Mouse (Mus musculus): ENCODE measurements at regions not wholly inside any gene's neighbourhood (a gene's known extent, or its start where the extent isn't known, plus 50 kb on each side); places are given as distances from the start of the nearest gene placed in this dataset.

- Histone ChIP-seq H3K27me3 (ENCODE audit: control insufficient read depth, insufficient read depth, low read depth, low read length) (no peaks in the 10 kb centered on the region), H3K9ac (ENCODE audit: low read depth, low read length) (no peak overlapping the region), H3K4me1 (ENCODE audit: control insufficient read depth, insufficient read depth, low read length) (no peaks in the 10 kb centered on the region), H3K27ac (ENCODE audit: low read length) (no peak overlapping the region), H3K9me3 (replicated peaks; ENCODE audit: control insufficient read depth, low read length, poor library complexity, severe bottlenecking) (no peaks in the 10 kb centered on the region), H3K4me3 (ENCODE audit: low read depth, low read length) (no peak overlapping the region), H3K4me2 (ENCODE audit: low read length) (no peak overlapping the region), H3K36me3 (ENCODE audit: control insufficient read depth, insufficient read depth, low read length) (no peaks in the 10 kb centered on the region)
- no peak for ATAC-seq
- 84% methylated on average over 2 of the region's 2 CpGs for WGBS
Measured at GRCm38 (mm10) chrX:11204135-11204534, 94.9 kb upstream of the H2al1a start.

DNA sequence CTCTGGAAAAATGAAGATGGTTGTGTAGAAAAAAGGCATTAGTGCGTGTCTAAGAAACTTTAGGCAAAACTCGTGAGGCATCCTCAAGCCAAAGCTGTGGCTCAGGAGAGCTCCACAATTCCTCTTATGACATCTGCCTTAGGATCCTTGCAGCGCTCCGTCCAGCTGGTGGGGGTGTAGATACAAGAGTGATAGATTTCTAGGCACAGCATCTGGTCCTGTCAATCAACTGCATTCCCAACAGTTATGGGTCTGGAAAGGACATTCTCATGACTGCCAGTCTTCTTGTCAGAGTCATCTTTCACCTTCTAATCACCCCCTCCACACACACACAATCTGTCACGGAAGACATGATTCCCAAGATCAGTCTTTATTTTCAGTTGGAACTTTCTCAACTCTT lies 89.2 kb upstream of the H2al1a start:
- ATAC-seq, result no peak
- Histone ChIP-seq H3K4me2 (ENCODE audit: low read length) (no peak overlapping the region), H3K9me3 (replicated peaks; ENCODE audit: control insufficient read depth, low read length, poor library complexity, severe bottlenecking) (no peaks in the 10 kb centered on the region), H3K9ac (ENCODE audit: low read depth, low read length) (no peak overlapping the region), H3K4me1 (ENCODE audit: control insufficient read depth, insufficient read depth, low read length) (no peaks in the 10 kb centered on the region), H3K27me3 (ENCODE audit: control insufficient read depth, insufficient read depth, low read depth, low read length) (no peaks in the 10 kb centered on the region), H3K27ac (ENCODE audit: low read length) (no peak overlapping the region), H3K4me3 (ENCODE audit: low read depth, low read length) (no peak overlapping the region), H3K36me3 (ENCODE audit: control insufficient read depth, insufficient read depth, low read length) (no peaks in the 10 kb centered on the region)
- 91% methylated on average over 5 of the region's 5 CpGs for WGBS

GRCm38 (mm10) chrX:11212811-11213210 lies 86.2 kb upstream of the H2al1a start:
- no peak for ATAC-seq
- Histone ChIP-seq H3K9me3 (replicated peaks; ENCODE audit: control insufficient read depth, low read length, poor library complexity, severe bottlenecking) (no peaks in the 10 kb centered on the region), H3K36me3 (ENCODE audit: control insufficient read depth, insufficient read depth, low read length) (no peaks in the 10 kb centered on the region), H3K9ac (ENCODE audit: low read depth, low read length) (no peak overlapping the region), H3K27ac (ENCODE audit: low read length) (no peak overlapping the region), H3K4me1 (ENCODE audit: control insufficient read depth, insufficient read depth, low read length) (no peaks in the 10 kb centered on the region), H3K27me3 (ENCODE audit: control insufficient read depth, insufficient read depth, low read depth, low read length) (no peaks in the 10 kb centered on the region), H3K4me2 (ENCODE audit: low read length) (no peak overlapping the region), H3K4me3 (ENCODE audit: low read depth, low read length) (no peak overlapping the region)
- 80% methylated on average over 1 of the region's 1 CpGs for WGBS

DNA sequence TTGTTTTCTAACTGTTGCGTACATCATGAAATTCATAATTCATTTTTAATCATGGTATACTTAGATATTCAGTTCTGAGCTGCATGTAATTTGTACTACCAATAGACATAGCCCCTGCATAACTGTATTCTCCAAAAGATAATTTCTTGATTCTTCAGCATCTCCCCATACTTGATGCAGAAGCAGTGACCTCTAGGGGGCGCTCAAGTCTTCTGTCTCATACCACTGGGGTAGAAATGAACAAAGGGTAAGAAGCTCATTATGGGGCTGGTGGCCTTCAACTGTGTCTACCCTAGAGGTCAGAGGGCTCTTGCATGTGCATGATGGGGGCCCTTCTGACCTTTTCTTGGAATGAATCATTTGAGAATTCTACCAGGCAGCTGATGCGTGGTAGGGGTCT lies 85.6 kb upstream of the H2al1a start:
- H3K27ac ChIP-seq (ENCODE audit: low read length), result no peak overlapping the region
- 57% methylated on average over 3 of the region's 3 CpGs for WGBS
- no peaks in the 10 kb centered on the region for H3K4me1 ChIP-seq (ENCODE audit: control insufficient read depth, insufficient read depth, low read length)
- no peak for ATAC-seq
- H3K4me2 ChIP-seq (ENCODE audit: low read length), result no peak overlapping the region
- H3K4me3 ChIP-seq (ENCODE audit: low read depth, low read length), result no peak overlapping the region
- no peaks in the 10 kb centered on the region for H3K27me3 ChIP-seq (ENCODE audit: control insufficient read depth, insufficient read depth, low read depth, low read length)
- H3K9ac ChIP-seq (ENCODE audit: low read depth, low read length), result no peak overlapping the region
- no peaks in the 10 kb centered on the region for H3K36me3 ChIP-seq (ENCODE audit: control insufficient read depth, insufficient read depth, low read length)
- H3K9me3 ChIP-seq (replicated peaks; ENCODE audit: control insufficient read depth, low read length, poor library complexity, severe bottlenecking), result no peaks in the 10 kb centered on the region

- no peak overlapping the region for H3K27ac ChIP-seq (ENCODE audit: low read length)
- no peak overlapping the region for H3K4me3 ChIP-seq (ENCODE audit: low read depth, low read length)
- no peaks in the 10 kb centered on the region for H3K4me1 ChIP-seq (ENCODE audit: control insufficient read depth, insufficient read depth, low read length)
- no peak for ATAC-seq
- H3K9ac ChIP-seq (ENCODE audit: low read depth, low read length), result no peak overlapping the region
- no peak overlapping the region for H3K4me2 ChIP-seq (ENCODE audit: low read length)
- 80% methylated on average over 1 of the region's 1 CpGs for WGBS
- H3K36me3 ChIP-seq (ENCODE audit: control insufficient read depth, insufficient read depth, low read length), result no peaks in the 10 kb centered on the region
- no peaks in the 10 kb centered on the region for H3K27me3 ChIP-seq (ENCODE audit: control insufficient read depth, insufficient read depth, low read depth, low read length)
- H3K9me3 ChIP-seq (replicated peaks; ENCODE audit: control insufficient read depth, low read length, poor library complexity, severe bottlenecking), result no peaks in the 10 kb centered on the region
Measured at GRCm38 (mm10) chrX:11239066-11239465, 60.0 kb upstream of the H2al1a start.

- no peak overlapping the region for H3K9ac ChIP-seq (ENCODE audit: low read depth, low read length)
- H3K27me3 ChIP-seq (ENCODE audit: control insufficient read depth, insufficient read depth, low read depth, low read length), result no peaks in the 10 kb centered on the region; the same call in 1 of the 2 replicates
- ATAC-seq, result no peak
- H3K9me3 ChIP-seq (replicated peaks; ENCODE audit: control insufficient read depth, low read length, poor library complexity, severe bottlenecking), result no peaks in the 10 kb centered on the region
- 89% methylated on average over 3 of the region's 3 CpGs for WGBS
- no peak overlapping the region for H3K4me2 ChIP-seq (ENCODE audit: low read length)
- H3K27ac ChIP-seq (ENCODE audit: low read length), result no peak overlapping the region
- peaks cover 3% of the 10 kb centered on the region for H3K4me1 ChIP-seq (ENCODE audit: control insufficient read depth, insufficient read depth, low read length)
- H3K36me3 ChIP-seq (ENCODE audit: control insufficient read depth, insufficient read depth, low read length), result no peaks in the 10 kb centered on the region
- H3K4me3 ChIP-seq (ENCODE audit: low read depth, low read length), result no peak overlapping the region
Measured at GRCm38 (mm10) chrX:11245576-11245975, 53.5 kb upstream of the H2al1a start.
